Mouse (Mus musculus) heart, postnatal 0 days (tissue): Measurements from ENCODE around the gene Smarca2.

Experiments used
- CTCF ChIP-seq: IDR thresholded peaks from 2 replicates; pipeline ENCODE4 v1.5.1; 2016; ENCODE audit warnings: antibody characterized with exemption, control low read depth, low read depth
- EP300 ChIP-seq: IDR thresholded peaks from 2 replicates; pipeline ENCODE4 v1.6.1; 2016; ENCODE audit warnings: antibody characterized with exemption, low read depth

- TF ChIP-seq CTCF: no peak
- TF ChIP-seq EP300: no peak
Observed at GRCm38 (mm10) chr19:26733546-26734100, 128.8 kb downstream of the Smarca2 start.
